Mouse (Mus musculus): ENCODE measurements around the gene Ankmy2. TPM values are rescaled to one million over a fixed set of nuclear protein-coding genes. Genes with fewer than 3 reads are reported as not detected.

Ankmy2 gene
- polyA plus RNA-seq, 1 experiment from 2014 or later, result 21.4 TPM

GRCm38 (mm10) chr12:36207072-36207799 is 50.3 kb downstream of the Ankmy2 start:
- no peak overlapping the region for H3K27ac ChIP-seq (ENCODE audit: low read length)
- peak; percentile 76 for DNase-seq (ENCODE audit: low spot score)
- H3K4me1 ChIP-seq (ENCODE audit: insufficient read depth, low read depth, low read length), result no peaks in the 10 kb centered on the region
- no peaks in the 10 kb centered on the region for H3K27me3 ChIP-seq (replicated peaks; ENCODE audit: insufficient read depth, low read length)
- H3K4me2 ChIP-seq (replicated peaks; ENCODE audit: low read depth, low read length), result no peak overlapping the region; the same call in 1 of the 2 replicates
- no peaks in the 10 kb centered on the region for H3K36me3 ChIP-seq (ENCODE audit: insufficient read depth, low read length)
- no peak overlapping the region for H3K9ac ChIP-seq (replicated peaks; ENCODE audit: low read depth)
- TF ChIP-seq CTCF (IDR thresholded peaks at IDR 0.05) (no peak), EP300 (IDR thresholded peaks at IDR 0.05) (no peak)
- WGBS, result 48% methylated on average over 9 of the region's 9 CpGs
- H3K4me3 ChIP-seq (ENCODE audit: low read depth, low read length), result no peak overlapping the region
- no peaks in the 10 kb centered on the region for H3K9me3 ChIP-seq (ENCODE audit: low read length)
- peak; percentile 78 for ATAC-seq

GRCm38 (mm10) chr12:36207800-36208148 is 50.9 kb downstream of the Ankmy2 start:
- Histone ChIP-seq H3K9ac (replicated peaks; ENCODE audit: low read depth) (no peak overlapping the region), H3K4me2 (replicated peaks; ENCODE audit: low read depth, low read length) (no peak overlapping the region; the same call in 1 of the 2 replicates), H3K9me3 (ENCODE audit: low read length) (no peaks in the 10 kb centered on the region), H3K4me1 (ENCODE audit: insufficient read depth, low read depth, low read length) (no peaks in the 10 kb centered on the region), H3K27me3 (replicated peaks; ENCODE audit: insufficient read depth, low read length) (no peaks in the 10 kb centered on the region), H3K4me3 (ENCODE audit: low read depth, low read length) (no peak overlapping the region), H3K36me3 (ENCODE audit: insufficient read depth, low read length) (no peaks in the 10 kb centered on the region), H3K27ac (ENCODE audit: low read length) (no peak overlapping the region)
- no peak for DNase-seq (ENCODE audit: low spot score)
- TF ChIP-seq CTCF (IDR thresholded peaks at IDR 0.05) (no peak), EP300 (IDR thresholded peaks at IDR 0.05) (no peak)
- 76% methylated on average over 7 of the region's 7 CpGs for WGBS
- ATAC-seq, result no peak

- Histone ChIP-seq H3K4me1 (ENCODE audit: insufficient read depth, low read depth, low read length) (no peaks in the 10 kb centered on the region), H3K9ac (replicated peaks; ENCODE audit: low read depth) (no peak overlapping the region), H3K27me3 (replicated peaks; ENCODE audit: insufficient read depth, low read length) (no peaks in the 10 kb centered on the region), H3K4me3 (ENCODE audit: low read depth, low read length) (no peak overlapping the region), H3K9me3 (ENCODE audit: low read length) (no peaks in the 10 kb centered on the region), H3K36me3 (ENCODE audit: insufficient read depth, low read length) (no peaks in the 10 kb centered on the region), H3K4me2 (replicated peaks; ENCODE audit: low read depth, low read length) (0 out of 2 replicates have a peak overlapping the region, but pooled peaks have one; percentile 8), H3K27ac (ENCODE audit: low read length) (no peak overlapping the region)
- ATAC-seq (no peak), DNase-seq (ENCODE audit: low spot score) (no peak)
- TF ChIP-seq EP300 (IDR thresholded peaks at IDR 0.05), result no peak
- no peak for TF ChIP-seq CTCF (IDR thresholded peaks at IDR 0.05)
- 65% methylated on average over 19 of the region's 19 CpGs for WGBS
Measured at GRCm38 (mm10) chr12:36208456-36208855, 51.5 kb downstream of the Ankmy2 start.

GRCm38 (mm10) chr12:36210096-36210495 is 53.2 kb downstream of the Ankmy2 start:
- H3K27me3 ChIP-seq (replicated peaks; ENCODE audit: insufficient read depth, low read length), result no peaks in the 10 kb centered on the region
- no peak for DNase-seq (ENCODE audit: low spot score)

GRCm38 (mm10) chr12:36214389-36215148 is 57.7 kb downstream of the Ankmy2 start:
- H3K9ac ChIP-seq (replicated peaks; ENCODE audit: low read depth), result no peak overlapping the region
- H3K9me3 ChIP-seq (ENCODE audit: low read length), result no peaks in the 10 kb centered on the region
- no peak for ATAC-seq
- H3K27me3 ChIP-seq (replicated peaks; ENCODE audit: insufficient read depth, low read length), result no peaks in the 10 kb centered on the region
- 51% methylated on average over 8 of the region's 8 CpGs for WGBS
- DNase-seq (ENCODE audit: low spot score), result peak; percentile 8
- H3K27ac ChIP-seq (ENCODE audit: low read length), result no peak overlapping the region
- no peaks in the 10 kb centered on the region for H3K36me3 ChIP-seq (ENCODE audit: insufficient read depth, low read length)
- H3K4me2 ChIP-seq (replicated peaks; ENCODE audit: low read depth, low read length), result no peak overlapping the region
- no peak overlapping the region for H3K4me3 ChIP-seq (ENCODE audit: low read depth, low read length)
- H3K4me1 ChIP-seq (ENCODE audit: insufficient read depth, low read depth, low read length), result no peaks in the 10 kb centered on the region
- TF ChIP-seq EP300 (IDR thresholded peaks at IDR 0.05) (no peak), CTCF (IDR thresholded peaks at IDR 0.05) (no peak)

More at GRCm38 (mm10) chr12:36210096-36210495, 53.2 kb downstream of the Ankmy2 start:
- Histone ChIP-seq H3K36me3 (ENCODE audit: insufficient read depth, low read length) (no peaks in the 10 kb centered on the region), H3K4me3 (ENCODE audit: low read depth, low read length) (no peak overlapping the region), H3K9me3 (ENCODE audit: low read length) (no peaks in the 10 kb centered on the region), H3K27ac (ENCODE audit: low read length) (no peak overlapping the region), H3K4me2 (replicated peaks; ENCODE audit: low read depth, low read length) (no peak overlapping the region), H3K4me1 (ENCODE audit: insufficient read depth, low read depth, low read length) (no peaks in the 10 kb centered on the region), H3K9ac (replicated peaks; ENCODE audit: low read depth) (no peak overlapping the region)
- 63% methylated on average over 4 of the region's 4 CpGs for WGBS
- no peak for ATAC-seq
- TF ChIP-seq CTCF (IDR thresholded peaks at IDR 0.05) (no peak), EP300 (IDR thresholded peaks at IDR 0.05) (no peak)

GRCm38 (mm10) chr12:36215149-36215480 is 58.2 kb downstream of the Ankmy2 start:
- Histone ChIP-seq H3K4me1 (ENCODE audit: insufficient read depth, low read depth, low read length) (no peaks in the 10 kb centered on the region), H3K27ac (ENCODE audit: low read length) (no peak overlapping the region), H3K4me3 (ENCODE audit: low read depth, low read length) (no peak overlapping the region), H3K9ac (replicated peaks; ENCODE audit: low read depth) (no peak overlapping the region), H3K36me3 (ENCODE audit: insufficient read depth, low read length) (no peaks in the 10 kb centered on the region), H3K27me3 (replicated peaks; ENCODE audit: insufficient read depth, low read length) (no peaks in the 10 kb centered on the region), H3K9me3 (ENCODE audit: low read length) (no peaks in the 10 kb centered on the region), H3K4me2 (replicated peaks; ENCODE audit: low read depth, low read length) (no peak overlapping the region)
- ATAC-seq (no peak), DNase-seq (ENCODE audit: low spot score) (peak; percentile 76)
- 0% methylated on average over 1 of the region's 1 CpGs for WGBS
- TF ChIP-seq EP300 (IDR thresholded peaks at IDR 0.05), result no peak
- TF ChIP-seq CTCF (IDR thresholded peaks at IDR 0.05), result peak; percentile 87

Data from lung, postnatal 0 days (tissue).